Mouse (Mus musculus): ENCODE measurements at regions not wholly inside any gene's neighbourhood (a gene's known extent, or its start where the extent isn't known, plus 50 kb on each side); places are given as distances from the start of the nearest gene placed in this dataset.

- Histone ChIP-seq H3K27ac (ENCODE audit: insufficient read depth, low read depth, low read length) (no peak overlapping the region), H3K4me3 (ENCODE audit: insufficient read depth, low read depth, low read length) (no peak overlapping the region), H3K4me1 (ENCODE audit: control insufficient read depth, insufficient read depth, low read length) (peaks cover 4% of the 10 kb centered on the region; the same call in 1 of the 2 replicates), H3K36me3 (ENCODE audit: control insufficient read depth, insufficient read depth, low read length) (no peaks in the 10 kb centered on the region), H3K27me3 (replicated peaks; ENCODE audit: control insufficient read depth, insufficient read depth, low read length) (no peaks in the 10 kb centered on the region; the same call in 1 of the 2 replicates)
- WGBS, result 16% methylated on average over 10 of the region's 10 CpGs
- TF ChIP-seq CTCF (conservative IDR thresholded peaks at IDR 0.05; ENCODE audit: insufficient read depth, insufficient read length, low read depth, low read length), result no peak
- no peak for TF ChIP-seq POLR2A (IDR thresholded peaks at IDR 0.05; ENCODE audit: low read depth, low read length)
- no peak for DNase-seq
Measured at GRCm38 (mm10) chr6:50776931-50777495, 122.8 kb upstream of the Npvf start.

GRCm38 (mm10) chr6:50777827-50778226 is 123.6 kb upstream of the Npvf start:
- WGBS, result 79% methylated on average over 4 of the region's 4 CpGs
- no peak for DNase-seq
- Histone ChIP-seq H3K4me1 (ENCODE audit: control insufficient read depth, insufficient read depth, low read length) (peaks cover 4% of the 10 kb centered on the region; the same call in 1 of the 2 replicates), H3K27me3 (replicated peaks; ENCODE audit: control insufficient read depth, insufficient read depth, low read length) (no peaks in the 10 kb centered on the region; the same call in 1 of the 2 replicates), H3K36me3 (ENCODE audit: control insufficient read depth, insufficient read depth, low read length) (no peaks in the 10 kb centered on the region), H3K4me3 (ENCODE audit: insufficient read depth, low read depth, low read length) (no peak overlapping the region), H3K27ac (ENCODE audit: insufficient read depth, low read depth, low read length) (no peak overlapping the region)
- TF ChIP-seq CTCF (conservative IDR thresholded peaks at IDR 0.05; ENCODE audit: insufficient read depth, insufficient read length, low read depth, low read length), result no peak
- TF ChIP-seq POLR2A (IDR thresholded peaks at IDR 0.05; ENCODE audit: low read depth, low read length), result no peak

GRCm38 (mm10) chr6:50780677-50781076 is 126.4 kb upstream of the Npvf start:
- TF ChIP-seq CTCF (conservative IDR thresholded peaks at IDR 0.05; ENCODE audit: insufficient read depth, insufficient read length, low read depth, low read length) (no peak), POLR2A (IDR thresholded peaks at IDR 0.05; ENCODE audit: low read depth, low read length) (no peak)
- H3K27me3 ChIP-seq (replicated peaks; ENCODE audit: control insufficient read depth, insufficient read depth, low read length), result no peaks in the 10 kb centered on the region; the same call in 1 of the 2 replicates
- 82% methylated on average over 3 of the region's 3 CpGs for WGBS

GRCm38 (mm10) chr6:50781271-50781670 is 127.0 kb upstream of the Npvf start:
- TF ChIP-seq POLR2A (IDR thresholded peaks at IDR 0.05; ENCODE audit: low read depth, low read length) (no peak), CTCF (conservative IDR thresholded peaks at IDR 0.05; ENCODE audit: insufficient read depth, insufficient read length, low read depth, low read length) (no peak)
- no peak for DNase-seq
- 78% methylated on average over 10 of the region's 10 CpGs for WGBS
- no peaks in the 10 kb centered on the region; the same call in 1 of the 2 replicates for H3K27me3 ChIP-seq (replicated peaks; ENCODE audit: control insufficient read depth, insufficient read depth, low read length)
- peaks cover 4% of the 10 kb centered on the region; the same call in 1 of the 2 replicates for H3K4me1 ChIP-seq (ENCODE audit: control insufficient read depth, insufficient read depth, low read length)
- no peak overlapping the region for H3K27ac ChIP-seq (ENCODE audit: insufficient read depth, low read depth, low read length)
- no peak overlapping the region for H3K4me3 ChIP-seq (ENCODE audit: insufficient read depth, low read depth, low read length)
- H3K36me3 ChIP-seq (ENCODE audit: control insufficient read depth, insufficient read depth, low read length), result no peaks in the 10 kb centered on the region

More at GRCm38 (mm10) chr6:50780677-50781076, 126.4 kb upstream of the Npvf start:
- Histone ChIP-seq H3K4me1 (ENCODE audit: control insufficient read depth, insufficient read depth, low read length) (peaks cover 4% of the 10 kb centered on the region; the same call in 1 of the 2 replicates), H3K36me3 (ENCODE audit: control insufficient read depth, insufficient read depth, low read length) (no peaks in the 10 kb centered on the region), H3K4me3 (ENCODE audit: insufficient read depth, low read depth, low read length) (no peak overlapping the region), H3K27ac (ENCODE audit: insufficient read depth, low read depth, low read length) (no peak overlapping the region)
- DNase-seq, result no peak

GRCm38 (mm10) chr6:50782221-50782620 is 128.0 kb upstream of the Npvf start:
- Histone ChIP-seq H3K27ac (ENCODE audit: insufficient read depth, low read depth, low read length) (no peak overlapping the region), H3K36me3 (ENCODE audit: control insufficient read depth, insufficient read depth, low read length) (no peaks in the 10 kb centered on the region), H3K4me1 (ENCODE audit: control insufficient read depth, insufficient read depth, low read length) (no peaks in the 10 kb centered on the region), H3K4me3 (ENCODE audit: insufficient read depth, low read depth, low read length) (no peak overlapping the region), H3K27me3 (replicated peaks; ENCODE audit: control insufficient read depth, insufficient read depth, low read length) (no peaks in the 10 kb centered on the region; the same call in 1 of the 2 replicates)
- TF ChIP-seq CTCF (conservative IDR thresholded peaks at IDR 0.05; ENCODE audit: insufficient read depth, insufficient read length, low read depth, low read length), result no peak
- no peak for TF ChIP-seq POLR2A (IDR thresholded peaks at IDR 0.05; ENCODE audit: low read depth, low read length)
- DNase-seq, result no peak
- 74% methylated on average over 2 of the region's 2 CpGs for WGBS

GRCm38 (mm10) chr6:50783494-50783893 is 129.3 kb upstream of the Npvf start:
- Histone ChIP-seq H3K4me3 (ENCODE audit: insufficient read depth, low read depth, low read length) (no peak overlapping the region), H3K36me3 (ENCODE audit: control insufficient read depth, insufficient read depth, low read length) (no peaks in the 10 kb centered on the region), H3K4me1 (ENCODE audit: control insufficient read depth, insufficient read depth, low read length) (no peaks in the 10 kb centered on the region), H3K27ac (ENCODE audit: insufficient read depth, low read depth, low read length) (no peak overlapping the region), H3K27me3 (replicated peaks; ENCODE audit: control insufficient read depth, insufficient read depth, low read length) (no peaks in the 10 kb centered on the region; the same call in 1 of the 2 replicates)
- TF ChIP-seq CTCF (conservative IDR thresholded peaks at IDR 0.05; ENCODE audit: insufficient read depth, insufficient read length, low read depth, low read length), result no peak
- WGBS, result 84% methylated on average over 10 of the region's 10 CpGs
- DNase-seq, result no peak

- no peaks in the 10 kb centered on the region for H3K4me1 ChIP-seq (ENCODE audit: control insufficient read depth, insufficient read depth, low read length)
- no peak overlapping the region for H3K4me3 ChIP-seq (ENCODE audit: insufficient read depth, low read depth, low read length)
- no peaks in the 10 kb centered on the region for H3K36me3 ChIP-seq (ENCODE audit: control insufficient read depth, insufficient read depth, low read length)
- no peak for DNase-seq
- 95% methylated on average over 6 of the region's 6 CpGs for WGBS
- TF ChIP-seq POLR2A (IDR thresholded peaks at IDR 0.05; ENCODE audit: low read depth, low read length) (no peak), CTCF (conservative IDR thresholded peaks at IDR 0.05; ENCODE audit: insufficient read depth, insufficient read length, low read depth, low read length) (no peak)
- H3K27me3 ChIP-seq (replicated peaks; ENCODE audit: control insufficient read depth, insufficient read depth, low read length), result no peaks in the 10 kb centered on the region; the same call in 1 of the 2 replicates
- H3K27ac ChIP-seq (ENCODE audit: insufficient read depth, low read depth, low read length), result no peak overlapping the region
Measured at GRCm38 (mm10) chr6:50784381-50784780, 130.1 kb upstream of the Npvf start.

Measured in kidney, adult 2 months (tissue).